Mouse (Mus musculus): Measurements from ENCODE around the gene Usp3.

Usp3 gene

GRCm38 (mm10) chr9:66575041-66575877 lies 17.7 kb downstream of the Usp3 start:
- DNase-seq (ENCODE audit: low spot score in 2 of 2): no peak

DNA sequence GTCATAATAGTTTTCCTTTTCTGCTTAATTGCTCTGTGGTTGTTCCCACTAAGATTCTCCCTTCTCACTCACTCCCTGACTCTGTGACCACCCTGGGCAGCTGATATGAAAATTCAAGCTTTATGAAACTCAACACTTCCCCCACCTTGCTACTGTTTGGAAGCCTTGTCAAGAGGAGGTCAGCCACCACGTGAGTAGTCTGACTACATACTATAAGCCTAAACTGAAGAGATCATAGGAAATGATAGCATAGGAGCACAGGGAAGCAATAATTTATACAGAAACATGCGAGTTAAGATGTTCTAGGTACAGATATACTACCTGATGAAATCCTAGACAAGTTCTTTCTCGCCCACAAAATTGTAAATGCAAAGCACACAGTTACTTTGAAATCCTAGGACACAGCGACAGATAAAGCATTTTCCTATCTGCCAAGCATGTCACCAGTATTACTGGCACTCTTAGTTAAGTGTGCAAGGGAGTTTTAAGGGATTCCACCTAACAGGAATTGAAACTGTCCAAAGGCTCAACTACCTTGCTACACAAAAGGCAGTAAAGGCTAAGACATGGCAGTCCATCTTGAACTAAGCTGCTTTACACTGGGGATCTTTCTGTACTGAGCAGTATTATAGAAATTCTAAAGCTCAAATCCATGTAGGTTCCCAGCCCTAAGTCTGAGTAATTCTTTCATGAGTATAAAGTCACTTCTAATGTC lies 20.8 kb downstream of the Usp3 start:
- DNase-seq (ENCODE audit: low spot score in 2 of 2): no peak

GRCm38 (mm10) chr9:66562215-66562614 lies 30.7 kb downstream of the Usp3 start:
- DNase-seq (ENCODE audit: low spot score in 2 of 2): no peak

DNA sequence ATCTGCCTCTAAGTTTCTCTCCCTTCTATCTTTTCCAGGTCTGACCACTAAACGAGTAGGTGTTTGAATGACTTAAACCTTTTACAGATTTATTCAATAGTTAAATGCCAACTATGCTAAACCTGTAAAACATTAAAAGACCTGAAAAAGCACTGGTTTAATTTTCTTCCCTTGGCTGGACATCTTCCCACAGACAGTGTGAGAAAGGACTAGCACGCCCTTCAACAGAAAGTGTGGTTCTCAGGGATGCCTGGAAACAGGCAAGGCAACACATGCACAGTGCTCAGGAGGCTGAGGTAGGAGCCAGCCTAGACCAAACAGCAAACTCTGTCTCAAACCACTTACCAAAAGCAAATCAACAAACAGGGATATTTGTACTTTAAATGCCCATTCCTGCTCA lies 31.4 kb downstream of the Usp3 start:
- no peak for DNase-seq (ENCODE audit: low spot score in 2 of 2)

GRCm38 (mm10) chr9:66560728-66561127 lies 32.2 kb downstream of the Usp3 start:
- DNase-seq (ENCODE audit: low spot score in 2 of 2): no peak

DNA sequence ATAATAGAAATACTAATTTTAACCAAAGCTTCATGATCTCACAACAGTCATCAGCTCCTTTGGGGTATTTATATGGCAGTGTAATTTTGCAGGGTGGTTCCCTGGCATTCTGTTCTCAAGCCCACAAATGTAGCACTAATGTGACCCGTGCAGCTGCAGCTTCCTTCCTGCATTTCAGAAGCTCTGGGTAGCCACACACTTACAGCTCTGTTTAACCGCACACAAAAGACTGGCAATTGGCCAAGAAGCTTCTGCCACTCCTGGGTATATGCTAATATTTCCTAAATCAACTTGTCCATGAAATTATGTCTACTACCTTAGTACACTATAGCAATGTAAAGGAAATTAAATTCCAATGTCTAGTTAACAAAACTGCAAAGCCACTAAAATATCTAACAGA lies 32.6 kb downstream of the Usp3 start:
- DNase-seq (ENCODE audit: low spot score in 2 of 2): peak; percentile 34 to 37

GRCm38 (mm10) chr9:66558971-66559370 lies 34.0 kb downstream of the Usp3 start:
- no peak for DNase-seq (ENCODE audit: low spot score in 2 of 2)

DNA sequence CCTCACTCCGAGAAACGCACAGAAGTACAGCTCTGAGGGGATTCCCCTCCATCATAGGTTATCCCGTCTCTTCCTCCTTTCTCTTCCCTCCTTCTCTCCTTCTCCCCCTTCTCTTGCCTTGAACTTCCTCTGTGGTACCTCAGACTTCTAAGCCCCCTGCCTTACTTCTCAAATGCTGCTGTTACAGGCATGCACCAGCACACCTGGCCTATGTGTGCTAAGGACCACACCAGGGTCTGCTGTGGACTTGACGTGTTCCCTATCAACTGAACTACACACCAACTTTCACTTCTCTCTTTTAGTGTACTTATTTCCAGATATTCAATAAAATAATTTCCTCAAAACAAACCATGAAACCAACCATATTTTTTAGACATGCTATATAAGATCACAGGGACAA lies 50.2 kb downstream of the Usp3 start:
- no peak for DNase-seq (ENCODE audit: low spot score in 2 of 2)

GRCm38 (mm10) chr9:66521595-66521994 lies 71.3 kb downstream of the Usp3 start:
- DNase-seq (ENCODE audit: low spot score in 2 of 2): no peak

DNA sequence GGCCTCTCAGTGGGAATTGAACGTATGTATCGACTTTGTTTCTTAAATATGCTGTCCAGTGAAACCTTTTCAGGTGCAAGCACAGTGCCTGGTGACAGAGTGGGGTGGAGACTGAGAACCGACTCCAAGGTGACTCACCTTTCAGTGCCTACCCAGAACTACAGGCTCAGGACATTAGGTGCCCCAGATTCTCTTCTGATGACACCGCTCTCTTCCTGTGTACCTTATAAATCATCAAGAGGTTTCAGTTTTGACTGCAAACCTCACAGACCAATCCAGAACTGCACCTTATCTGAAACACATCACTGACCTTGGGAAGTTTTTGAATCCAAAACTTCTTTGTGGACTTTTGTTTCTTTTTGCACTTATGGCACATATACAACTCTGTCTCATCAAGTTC lies 72.6 kb downstream of the Usp3 start:
- no peak for DNase-seq (ENCODE audit: low spot score in 2 of 2)

GRCm38 (mm10) chr9:66518901-66519300 lies 74.0 kb downstream of the Usp3 start:
- DNase-seq (ENCODE audit: low spot score in 2 of 2): no peak

DNA sequence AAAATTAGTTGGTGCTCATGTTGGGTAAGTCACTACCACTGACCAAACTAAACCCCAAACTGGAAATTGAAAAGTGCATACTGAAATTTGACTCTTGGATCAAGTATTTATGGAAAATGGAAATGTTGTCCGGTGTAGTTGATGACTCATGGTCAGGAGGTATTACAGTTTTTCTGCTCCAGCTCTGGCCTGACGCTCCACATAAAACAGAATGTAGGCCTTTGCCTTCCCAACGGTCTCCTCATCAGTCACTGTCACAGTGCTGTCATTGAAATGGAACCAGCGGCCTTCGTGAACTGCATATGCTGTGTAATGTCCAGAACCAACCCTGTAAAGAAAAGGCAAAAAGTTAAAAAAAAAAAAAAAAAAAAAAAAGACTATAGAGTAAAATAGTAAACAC lies 74.7 kb downstream of the Usp3 start:
- DNase-seq (ENCODE audit: low spot score in 2 of 2): no peak

- DNase-seq (ENCODE audit: low spot score in 2 of 2): no peak
Measured at GRCm38 (mm10) chr9:66517746-66518145, 75.2 kb downstream of the Usp3 start.

DNA sequence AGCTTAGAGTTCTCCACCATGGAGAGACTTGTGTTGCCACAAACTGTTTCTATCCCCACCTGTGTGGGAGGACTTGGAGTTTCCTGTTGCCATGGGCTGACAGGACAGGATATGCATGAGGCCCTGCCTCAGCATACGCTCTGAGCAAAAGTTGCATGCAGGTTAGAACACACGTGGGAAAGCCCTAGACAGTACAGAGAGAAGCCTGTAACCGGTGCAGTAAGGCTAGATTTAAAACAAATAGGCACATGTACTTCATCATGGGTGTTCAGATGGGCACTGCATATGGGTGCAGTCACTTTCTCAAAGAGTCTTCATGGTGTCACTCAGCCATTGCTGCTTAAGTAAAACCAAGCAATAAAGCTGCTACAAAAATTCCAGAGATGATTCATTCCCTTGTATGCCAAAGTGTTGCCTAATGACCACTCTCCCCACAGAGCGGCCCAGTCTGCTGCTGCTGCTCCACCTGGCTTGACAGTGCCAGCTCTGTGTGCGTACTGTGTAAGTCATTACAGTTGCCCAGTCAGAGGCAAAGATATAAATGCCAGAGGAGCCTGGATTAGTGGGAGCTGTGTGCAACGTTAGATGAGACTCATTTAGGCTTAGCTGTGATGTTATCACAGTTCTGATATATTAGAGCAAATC lies 76.5 kb downstream of the Usp3 start:
- DNase-seq (ENCODE audit: low spot score in 2 of 2): no peak

DNA sequence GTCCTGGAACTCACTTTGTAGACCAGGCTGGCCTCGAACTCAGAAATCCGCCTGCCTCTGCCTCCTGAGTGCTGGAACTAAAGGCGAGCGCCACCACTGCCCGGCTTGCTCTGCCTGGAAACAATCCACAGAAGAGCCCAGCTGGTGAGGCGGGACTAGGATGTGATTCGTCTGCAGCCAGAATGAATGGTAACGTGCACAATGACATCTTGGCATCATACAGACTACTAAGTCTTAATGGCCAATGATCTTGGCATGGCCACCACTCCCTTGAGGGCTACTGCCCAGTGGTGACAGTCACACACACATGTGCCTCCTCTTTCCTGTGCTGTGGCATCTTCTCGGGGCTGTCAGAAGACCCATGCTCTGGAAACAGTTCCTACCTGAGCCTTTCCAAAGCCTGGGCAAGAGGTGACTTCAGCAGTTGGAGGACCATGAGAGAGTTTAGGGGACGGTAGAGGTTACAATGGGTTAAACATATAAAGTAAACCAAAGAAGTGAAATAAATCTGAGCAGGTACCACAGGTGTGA lies 77.2 kb downstream of the Usp3 start:
- DNase-seq (ENCODE audit: low spot score in 2 of 2): no peak

DNA sequence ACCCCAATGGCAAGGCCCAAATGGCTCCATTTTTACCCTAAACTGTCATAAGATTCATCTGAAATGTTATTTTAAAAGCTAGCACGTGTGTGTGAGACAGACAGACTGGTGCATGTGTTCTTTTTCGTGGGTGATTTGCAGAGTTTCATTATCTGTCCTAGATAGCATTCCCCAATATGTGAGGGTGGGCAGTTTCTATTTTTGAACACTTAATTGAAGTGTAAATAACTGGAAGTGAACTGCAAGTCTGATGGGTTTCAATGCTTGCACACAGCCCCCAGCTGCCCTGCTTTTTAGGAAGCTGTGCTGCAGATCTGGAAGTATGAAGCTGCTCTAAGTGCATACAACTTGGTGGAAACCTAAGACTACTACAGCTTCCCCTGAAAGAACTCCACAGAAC lies 77.8 kb downstream of the Usp3 start:
- no peak for DNase-seq (ENCODE audit: low spot score in 2 of 2)

GRCm38 (mm10) chr9:66514256-66514770 lies 78.6 kb downstream of the Usp3 start, which contains the start of gene Fbxl22:
Gene Fbxl22, minus strand, starts transcription at chr9:66514593.
- peak in 1 of 2 experiments; percentile 31 for DNase-seq (ENCODE audit: low spot score in 2 of 2)

GRCm38 (mm10) chr9:66513661-66514255 lies 79.2 kb downstream of the Usp3 start:
- DNase-seq (ENCODE audit: low spot score in 2 of 2): no peak

DNA sequence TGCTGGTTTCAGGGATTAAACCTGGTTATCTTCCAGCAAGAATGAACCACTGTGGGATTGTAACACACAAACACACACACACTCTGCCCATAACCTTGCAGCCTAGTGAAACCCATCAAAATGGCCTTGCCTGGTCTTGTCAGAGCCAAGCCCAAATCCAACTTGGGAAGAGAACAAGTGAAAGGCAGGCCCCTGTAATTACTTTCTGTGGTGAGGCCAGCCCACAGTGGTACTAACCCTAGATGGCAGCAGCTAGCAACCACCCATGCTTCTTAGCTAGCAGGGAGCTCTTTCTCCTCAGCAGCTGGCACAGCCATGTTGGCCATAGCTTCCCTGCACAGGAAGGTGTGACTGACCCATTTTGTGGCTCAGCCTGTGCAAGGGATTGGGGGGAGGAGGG lies 79.8 kb downstream of the Usp3 start:
- DNase-seq (ENCODE audit: low spot score in 2 of 2): no peak

DNA sequence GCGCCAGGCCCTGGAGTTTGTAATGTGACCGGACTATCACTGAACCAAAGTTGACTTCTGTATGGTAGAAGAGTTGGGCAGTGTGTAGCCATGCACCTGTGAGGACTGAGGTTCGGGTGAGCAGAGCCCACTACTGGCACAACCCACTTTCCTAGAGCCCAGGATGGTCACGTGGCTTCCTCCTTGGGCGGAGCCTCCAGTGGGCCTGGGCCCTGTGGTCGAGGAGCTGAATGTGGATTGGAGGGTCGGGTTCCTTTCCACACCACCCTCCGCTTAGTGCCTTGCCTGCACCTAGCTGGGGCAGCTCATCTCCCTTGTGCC lies 80.6 kb downstream of the Usp3 start:
- DNase-seq (ENCODE audit: low spot score in 2 of 2): peak; percentile 75 to 81

DNA sequence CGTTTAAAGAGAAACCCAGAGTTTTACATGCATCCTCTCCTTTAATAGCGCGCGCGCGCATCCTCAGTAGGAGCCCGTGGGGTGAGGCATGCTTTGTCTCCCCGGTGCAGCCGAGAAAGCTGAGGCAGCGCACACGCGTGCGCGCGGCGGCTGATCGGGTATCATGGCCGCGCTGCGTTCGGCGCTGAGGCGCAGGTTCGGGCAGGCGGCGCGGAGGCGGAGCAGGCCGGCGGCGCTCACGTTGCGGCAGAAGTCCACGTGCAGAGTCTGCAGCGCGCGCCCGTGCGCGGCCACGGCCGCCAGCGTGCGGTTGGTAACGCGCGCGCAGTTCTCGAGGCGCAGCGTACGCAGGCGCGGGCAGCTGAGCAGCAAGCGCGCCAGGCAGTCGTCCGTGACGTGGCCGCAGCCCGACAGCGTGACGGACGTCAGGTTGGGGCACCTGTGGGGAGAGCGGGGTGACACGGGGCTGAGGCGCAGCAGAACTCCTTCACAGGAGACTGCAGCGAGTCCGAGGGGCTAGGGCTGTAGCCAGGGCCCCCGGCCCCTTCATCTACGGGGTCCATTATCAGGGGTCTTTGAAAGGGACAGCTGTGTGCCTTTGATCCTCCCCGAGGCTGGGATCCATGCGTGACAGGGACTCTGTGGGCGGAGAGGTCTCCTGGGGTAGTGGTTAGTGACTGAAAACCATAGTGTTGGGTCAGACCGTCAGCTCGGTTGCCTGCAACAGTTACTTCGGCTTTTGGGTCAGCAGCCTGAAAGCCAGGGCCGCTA lies 81.2 kb downstream of the Usp3 start:
- DNase-seq (ENCODE audit: low spot score in 2 of 2): peak; percentile 86 to 89

Data from natural killer cell, adult 2 months (primary cell).